In genomic region chr17:21438806-21439400, GRCm38 (mm10) we compare ENCODE assay signal across 8 mouse cellular contexts. TPM values are rescaled to one million over a fixed set of nuclear protein-coding genes. Genes with fewer than 3 reads are reported as not detected.
A peak's percentile ranks its signal among the peaks of the same experiment; 100 is the strongest.
DNase-seq lines count a peak whose midpoint lies in the region; TF ChIP-seq lines count a peak whose summit lies in the region.
"Not testable (repeated sequence)": the region's sequence is repeated elsewhere in the genome, so short reads cannot be mapped to it uniquely, and the experiment has no call there.
"Had no signal": no experiment of that assay in that cellular context is flagged by ENCODE, and none has a peak within 500 bp of the region (broad histone marks: within the 10 kb centered on the region; RNA-seq: fewer than 3 reads in every experiment).

No protein-coding gene starts in this region.

- in situ Hi-C loops in CH12.LX (cut with MboI; ENCODE audit: low pct_ligation_motif_present, low pct_unique_long_range_greater_than_20kb, low sequenced_read_pairs), result not testable (repeated sequence)

- TF ChIP-seq RAD21 in CH12.LX (IDR thresholded peaks at IDR 0.05; ENCODE audit: low read depth, low read length); MEL (IDR thresholded peaks at IDR 0.05; ENCODE audit: low read depth, low read length): not testable (repeated sequence)

- TF ChIP-seq CTCF in CH12.LX (conservative IDR thresholded peaks at IDR 0.05 in 1 of 2, IDR thresholded peaks at IDR 0.05 in 1 of 2; ENCODE audit: low read depth in 2 of 2, low read length in 2 of 2); MEL (IDR thresholded peaks at IDR 0.05 in 2 of 3, conservative IDR thresholded peaks at IDR 0.05 in 1 of 3; ENCODE audit: control insufficient read depth in 1 of 3, insufficient read depth in 1 of 3, low read depth in 2 of 3, low read length in 3 of 3, poor library complexity in 1 of 3, severe bottlenecking in 1 of 3); embryonic fibroblast, embryonic 13.5 days (IDR thresholded peaks at IDR 0.05; ENCODE audit: borderline replicate concordance, insufficient read depth, low read length): not testable (repeated sequence)

- H3K4me3 ChIP-seq in CH12.LX (replicated peaks in 1 of 3; ENCODE audit: low read depth in 2 of 3, low read length in 2 of 3, poor library complexity in 1 of 3); MEL (ENCODE audit: control insufficient read depth in 1 of 2, insufficient read depth in 1 of 2, low read depth in 2 of 2, low read length in 2 of 2); embryonic fibroblast, embryonic 13.5 days (ENCODE audit: insufficient read depth, low read length): not testable (repeated sequence)

- TF ChIP-seq POLR2A in CH12.LX (IDR thresholded peaks at IDR 0.05; ENCODE audit: low read depth, low read length), result peak; percentile 38; the same call in 1 of the 2 replicates
- TF ChIP-seq POLR2A in MEL (IDR thresholded peaks at IDR 0.05; ENCODE audit: control insufficient read depth in 1 of 2, insufficient read depth in 1 of 2, low read depth in 1 of 2, low read length in 2 of 2, poor library complexity in 1 of 2); embryonic fibroblast, embryonic 13.5 days (IDR thresholded peaks at IDR 0.05; ENCODE audit: low read depth, low read length): not testable (repeated sequence)

- H3K9ac ChIP-seq in CH12.LX (ENCODE audit: insufficient read depth, low read depth), result peak overlapping the region; percentile 45
- H3K9ac ChIP-seq in MEL (ENCODE audit: control insufficient read depth, low read depth, low read length, poor library complexity, severe bottlenecking), result not testable (repeated sequence)

- dilution Hi-C loops in CH12.LX (cut with MboI; ENCODE audit: extremely low pct_ligation_motif_present, extremely low pct_unique_long_range_greater_than_20kb, low sequenced_read_pairs), result not testable (repeated sequence)

- peaks cover 15 to 16% of the 10 kb centered on the region in 2 experiments for H3K4me1 ChIP-seq in CH12.LX (ENCODE audit: control insufficient read depth in 1 of 2, insufficient read depth in 2 of 2)
- H3K4me1 ChIP-seq in MEL (ENCODE audit: control insufficient read depth in 1 of 2, insufficient read depth in 2 of 2, low read length in 2 of 2); embryonic fibroblast, embryonic 13.5 days (ENCODE audit: control insufficient read depth, insufficient read depth, low read length): not testable (repeated sequence)

- peak overlapping the region; percentile 65 for H3K4me2 ChIP-seq in CH12.LX (ENCODE audit: insufficient read depth, low read depth, poor library complexity, severe bottlenecking)

- H3K27ac ChIP-seq in CH12.LX (ENCODE audit: insufficient read depth, low read depth), result peak overlapping the region; percentile 82
- H3K27ac ChIP-seq in MEL (ENCODE audit: control insufficient read depth, low read depth, low read length), result not testable (repeated sequence)
- H3K27ac ChIP-seq in embryonic fibroblast, embryonic 13.5 days (ENCODE audit: insufficient read depth, low read length), result peak overlapping the region; percentile 4; the same call in 1 of the 2 replicates

- not testable (repeated sequence) for H3K27me3 ChIP-seq in CH12.LX (replicated peaks); MEL (ENCODE audit: control insufficient read depth in 1 of 2, insufficient read depth in 2 of 2, low read length in 2 of 2)

- TF ChIP-seq EP300 in CH12.LX (IDR thresholded peaks at IDR 0.05; ENCODE audit: low read length), result 0 out of 2 replicates have a peak, but pooled peaks have one; percentile 31
- not testable (repeated sequence) for TF ChIP-seq EP300 in MEL (IDR thresholded peaks at IDR 0.05; ENCODE audit: low read depth in 1 of 2, low read length in 2 of 2)

- H3K36me3 ChIP-seq in CH12.LX (replicated peaks in 1 of 2; ENCODE audit: control insufficient read depth in 1 of 2, insufficient read depth in 1 of 2, low read length in 1 of 2), result peaks cover 6 to 15% of the 10 kb centered on the region in 2 experiments
- not testable (repeated sequence) for H3K36me3 ChIP-seq in MEL (ENCODE audit: control insufficient read depth in 1 of 2, insufficient read depth in 2 of 2, low read length in 2 of 2)

- not testable (repeated sequence) for H3K79me2 ChIP-seq in CH12.LX (replicated peaks; ENCODE audit: control insufficient read depth, extremely low read depth, insufficient read depth, poor library complexity, severe bottlenecking); MEL (ENCODE audit: control insufficient read depth, insufficient read depth, low read length, poor library complexity)

- H3K9me3 ChIP-seq in CH12.LX (replicated peaks; ENCODE audit: low read length); MEL (replicated peaks; ENCODE audit: insufficient read depth, low read length): not testable (repeated sequence)

- DNase-seq in CH12.LX (ENCODE audit: extremely low read depth), result peak; percentile 18
- not testable (repeated sequence) for DNase-seq in MEL (ENCODE audit: low read depth, low spot score)
- peak; percentile 83 for DNase-seq in adipocyte (ENCODE audit: low spot score)
- DNase-seq in kidney, adult 9 months, result peak; percentile 26
- DNase-seq in urinary bladder, adult 18-20 months (ENCODE audit: low spot score in 2 of 2), result peak; percentile 13 to 15

TF ChIP-seq in CH12.LX, 34 proteins besides CTCF, POLR2A, EP300 and RAD21:
- TF ChIP-seq IRF4 (IDR thresholded peaks at IDR 0.05; ENCODE audit: low read depth, low read length), result peak; percentile 48; the same call in 1 of the 2 replicates
- TF ChIP-seq SIN3A (IDR thresholded peaks at IDR 0.05; ENCODE audit: low read length), result peak; percentile 25; the same call in 1 of the 2 replicates
- TF ChIP-seq TCF12 (IDR thresholded peaks at IDR 0.05; ENCODE audit: low read depth, low read length), result peak; percentile 37; the same call in 1 of the 2 replicates
- peak; percentile 93 for TF ChIP-seq MEF2A (IDR thresholded peaks at IDR 0.05; ENCODE audit: borderline replicate concordance, low read depth, low read length)
- TF ChIP-seq MYC (IDR thresholded peaks at IDR 0.05; ENCODE audit: low read depth, low read length), result peak; percentile 22; the same call in 1 of the 2 replicates
- peak; percentile 97 for TF ChIP-seq CHD1 (IDR thresholded peaks at IDR 0.05; ENCODE audit: low read depth, low read length)
- peak; percentile 74 for TF ChIP-seq TBP (conservative IDR thresholded peaks at IDR 0.05; ENCODE audit: low read depth, low read length)
- peak; percentile 56; the same call in 1 of the 2 replicates for TF ChIP-seq BHLHE40 (IDR thresholded peaks at IDR 0.05; ENCODE audit: low read depth, low read length)

TF ChIP-seq in MEL, 35 proteins besides CTCF, POLR2A, EP300 and RAD21:
- TF ChIP-seq TBP (IDR thresholded peaks at IDR 0.05; ENCODE audit: low read depth, low read length), result peak; percentile 54; the same call in 1 of the 2 replicates

RNA-seq across cellular contexts. Expression of gene Zfp51, which starts 11.3 kb away (rescaled TPM):
- total RNA-seq in CH12.LX (2012; rRNA removed) (6.1 and 6.8 TPM in 2 replicates), CH12.LX (2014; rRNA removed) (16.7 and 18.1 TPM in 2 replicates), MEL (2012; rRNA removed) (5.5 and 6.2 TPM in 2 replicates)
- polyA plus RNA-seq in CH12.LX (2012; ENCODE audit: insufficient read length, low read depth) (4.5 TPM in 2 replicates), MEL (2012; ENCODE audit: insufficient read depth in 1 of 2, insufficient read length in 2 of 2, low read depth in 1 of 2, low replicate concordance in 2 of 2, missing spikeins in 1 of 2) (1 to 10 TPM in 1 of 2 experiments, not detected in 1; 3.5 TPM)
- polyA plus RNA-seq in embryonic fibroblast, embryonic 13.5 days (2011; ENCODE audit: insufficient read length, low read depth, missing spikeins), result 10.7 and 14.5 TPM in 2 replicates

RNA-seq across cellular contexts. Expression of gene Zfp54, which starts 15.9 kb away (rescaled TPM):
- total RNA-seq in CH12.LX (2012; rRNA removed), result 7.9 and 8.4 TPM in 2 replicates
- 11.9 and 12.5 TPM in 2 replicates for total RNA-seq in CH12.LX (2014; rRNA removed)
- 3.6 and 3.8 TPM in 2 replicates for polyA plus RNA-seq in CH12.LX (2012; ENCODE audit: insufficient read length, low read depth)
- total RNA-seq in MEL (2012; rRNA removed), result 2.0 and 2.7 TPM in 2 replicates
- 1 to 10 TPM in 1 of 2 experiments, not detected in 1; 1.5 TPM for polyA plus RNA-seq in MEL (2012; ENCODE audit: insufficient read depth in 1 of 2, insufficient read length in 2 of 2, low read depth in 1 of 2, low replicate concordance in 2 of 2, missing spikeins in 1 of 2)
- polyA plus RNA-seq in embryonic fibroblast, embryonic 13.5 days (2011; ENCODE audit: insufficient read length, low read depth, missing spikeins), result 3.6 and 5.3 TPM in 2 replicates
- polyA plus RNA-seq: erythroblast, embryonic 14.5 days had no signal

RNA-seq across cellular contexts. Expression of gene Zfp53, which starts 49.9 kb away (rescaled TPM):
- total RNA-seq in CH12.LX (2012; rRNA removed), result 4.7 and 5.4 TPM in 2 replicates
- total RNA-seq in CH12.LX (2014; rRNA removed), result 8.4 and 9.6 TPM in 2 replicates
- 2.4 and 3.7 TPM in 2 replicates for polyA plus RNA-seq in CH12.LX (2012; ENCODE audit: insufficient read length, low read depth)
- total RNA-seq in MEL (2012; rRNA removed), result 1.8 TPM in 2 replicates
- polyA plus RNA-seq in MEL (2012; ENCODE audit: insufficient read depth in 1 of 2, insufficient read length in 2 of 2, low read depth in 1 of 2, low replicate concordance in 2 of 2, missing spikeins in 1 of 2), result 1 to 10 TPM in 1 of 2 experiments, not detected in 1; 2.2 TPM
- 10.8 and 14.7 TPM in 2 replicates for polyA plus RNA-seq in embryonic fibroblast, embryonic 13.5 days (2011; ENCODE audit: insufficient read length, low read depth, missing spikeins)

RNA-seq across cellular contexts. Expression of gene Zfp677, which starts 55.4 kb away (rescaled TPM):
- 1.8 and 1.9 TPM in 2 replicates for total RNA-seq in CH12.LX (2012; rRNA removed)
- 4.1 and 4.7 TPM in 2 replicates for total RNA-seq in CH12.LX (2014; rRNA removed)
- polyA plus RNA-seq in CH12.LX (2012; ENCODE audit: insufficient read length, low read depth), result 1.2 and 1.4 TPM in 2 replicates
- total RNA-seq in MEL (2012; rRNA removed), result not detected in 2 replicates
- polyA plus RNA-seq in MEL (2012; ENCODE audit: insufficient read depth in 1 of 2, insufficient read length in 2 of 2, low read depth in 1 of 2, low replicate concordance in 2 of 2, missing spikeins in 1 of 2), result not detected
- polyA plus RNA-seq in embryonic fibroblast, embryonic 13.5 days (2011; ENCODE audit: insufficient read length, low read depth, missing spikeins), result 3.1 and 5.4 TPM in 2 replicates
- polyA plus RNA-seq: erythroblast, embryonic 14.5 days; G1E had no signal
